Mouse (Mus musculus): Measurements from ENCODE around the gene Dhodh.

Gene Dhodh

DNA sequence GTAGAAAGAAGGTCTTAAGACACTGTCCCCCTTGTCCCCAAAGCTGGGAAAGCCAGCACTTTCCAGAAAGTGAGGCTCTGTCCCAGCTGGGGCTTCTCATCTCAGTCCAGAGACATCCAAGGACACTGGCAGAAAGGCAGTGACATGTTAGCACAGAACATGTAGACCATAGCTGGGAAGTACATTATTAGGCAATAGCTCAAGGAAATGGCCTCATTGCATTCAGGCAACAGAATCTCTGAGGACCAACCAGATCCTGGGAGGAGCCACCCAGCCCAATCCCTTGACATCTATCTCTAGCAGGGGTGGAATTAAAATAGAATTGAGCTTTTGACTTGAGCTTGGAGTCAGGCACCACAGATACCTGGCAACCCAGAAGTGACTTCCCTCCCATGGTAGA lies 22.8 kb downstream of the Dhodh start:
- no peak for DNase-seq

DNA sequence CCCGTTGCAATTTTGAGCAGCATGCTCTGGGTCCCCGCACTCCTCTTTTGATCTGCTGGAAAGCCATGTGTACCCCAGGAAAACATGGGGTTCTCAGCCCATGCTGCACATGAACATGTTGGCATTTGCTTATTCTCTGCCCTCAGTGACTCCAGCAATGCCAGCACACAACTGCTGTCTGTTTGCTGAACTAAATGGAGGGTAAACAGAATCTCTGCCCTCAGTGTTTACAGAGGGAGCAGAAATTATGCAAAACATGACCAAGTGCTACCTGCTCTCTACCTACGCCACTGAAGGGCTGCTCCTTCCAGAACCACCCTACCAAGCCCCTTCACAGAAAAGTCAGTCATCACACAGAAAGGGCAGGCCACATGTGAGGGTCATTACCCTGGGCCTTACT lies 23.6 kb downstream of the Dhodh start:
- DNase-seq: no peak

DNA sequence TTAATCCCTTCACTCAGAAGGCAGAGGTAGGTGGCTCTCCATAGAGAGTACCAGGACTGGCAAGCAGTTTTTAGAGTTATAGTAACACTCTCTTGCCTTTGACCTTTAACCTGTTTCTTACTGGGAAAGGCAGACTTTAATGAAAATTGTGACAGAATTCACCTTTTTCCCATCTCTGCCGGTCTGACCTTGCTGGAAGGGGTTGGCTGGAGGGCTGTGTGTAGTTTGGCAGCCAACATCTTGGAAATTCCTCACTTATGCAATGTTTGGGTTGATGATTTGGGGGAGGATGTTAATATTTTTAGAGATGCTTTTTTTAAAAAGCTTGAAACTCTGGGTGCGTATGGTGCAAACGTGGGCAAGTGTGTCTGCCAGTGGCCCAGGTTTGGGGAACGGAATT lies 24.2 kb downstream of the Dhodh start:
- no peak for DNase-seq

GRCm38 (mm10) chr8:109578900-109579301 lies 29.6 kb downstream of the Dhodh start, which contains the start of gene Hp:
Hp (minus strand) TSS chr8:109579172.
- no peak for DNase-seq

DNA sequence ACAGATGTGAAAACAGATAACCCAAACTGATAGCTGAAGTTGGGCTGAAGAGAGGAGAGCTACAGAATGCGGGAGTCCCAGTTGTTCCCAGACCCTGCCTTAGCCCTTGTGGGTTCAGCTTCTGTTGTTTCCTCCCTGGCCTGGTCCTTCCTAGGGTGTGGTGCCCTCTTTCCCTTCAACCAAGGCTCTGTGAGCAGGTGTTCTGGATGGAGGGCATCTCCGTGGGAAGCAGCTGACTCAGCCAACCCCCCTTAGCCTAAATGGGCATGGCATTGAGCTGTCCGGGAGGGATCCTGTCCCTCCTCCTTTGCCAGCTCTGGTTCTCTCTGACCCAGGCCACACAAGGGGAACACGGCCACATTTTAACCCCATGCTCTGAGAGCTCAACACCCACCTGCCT lies 32.2 kb downstream of the Dhodh start:
- no peak for DNase-seq

GRCm38 (mm10) chr8:109571139-109571538 lies 37.3 kb downstream of the Dhodh start:
- no peak for DNase-seq

- peak; percentile 99 for DNase-seq
Observed at GRCm38 (mm10) chr8:109565498-109566333, 42.8 kb downstream of the Dhodh start, which contains the start of the genes Dhx38 and Txnl4b. Dhx38 (minus strand) TSS chr8:109565861. Txnl4b (plus strand) TSS chr8:109565892.

DNA sequence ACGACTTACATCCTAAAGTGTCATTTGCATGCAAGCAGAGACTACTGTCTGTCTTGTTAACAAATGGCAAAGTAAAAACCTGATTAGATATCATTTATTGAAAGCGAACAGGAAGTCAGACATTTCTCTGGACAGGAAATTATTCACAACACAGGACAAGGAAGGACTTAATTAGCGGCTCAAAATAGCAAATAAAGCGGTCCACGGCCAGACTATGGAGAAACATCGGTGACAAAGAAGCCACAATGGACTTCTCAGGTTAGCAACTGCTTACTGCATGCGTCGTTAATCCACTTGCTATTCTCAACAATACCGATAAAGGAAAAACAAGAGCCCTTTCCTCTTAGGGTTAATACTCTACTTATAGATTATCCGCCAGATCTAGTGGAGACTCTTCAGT lies 43.7 kb downstream of the Dhodh start:
- DNase-seq: no peak

DNA sequence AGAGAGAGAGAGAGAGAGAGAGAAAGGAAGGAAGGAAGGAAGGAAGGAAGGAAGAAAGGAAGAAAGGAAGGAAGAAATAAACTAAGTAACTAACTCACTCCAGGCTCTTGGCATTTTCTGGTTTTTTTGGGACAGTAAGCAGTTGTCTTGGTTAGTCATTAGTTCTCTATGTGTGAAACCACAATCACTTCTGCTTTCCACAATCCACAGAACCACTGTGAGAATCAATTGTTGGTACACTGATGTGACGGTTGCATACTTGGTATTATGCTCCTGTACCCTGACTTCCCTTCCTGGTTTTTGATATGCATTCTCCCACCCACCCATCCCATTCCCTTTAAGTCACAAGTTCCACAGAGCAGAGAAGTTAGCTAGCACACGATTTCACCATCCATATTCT lies 44.6 kb downstream of the Dhodh start:
- no peak for DNase-seq

GRCm38 (mm10) chr8:109551663-109552062 lies 56.8 kb downstream of the Dhodh start:
- DNase-seq: peak; percentile 59 to 65

GRCm38 (mm10) chr8:109544049-109544448 lies 64.4 kb downstream of the Dhodh start:
- DNase-seq: no peak

DNA sequence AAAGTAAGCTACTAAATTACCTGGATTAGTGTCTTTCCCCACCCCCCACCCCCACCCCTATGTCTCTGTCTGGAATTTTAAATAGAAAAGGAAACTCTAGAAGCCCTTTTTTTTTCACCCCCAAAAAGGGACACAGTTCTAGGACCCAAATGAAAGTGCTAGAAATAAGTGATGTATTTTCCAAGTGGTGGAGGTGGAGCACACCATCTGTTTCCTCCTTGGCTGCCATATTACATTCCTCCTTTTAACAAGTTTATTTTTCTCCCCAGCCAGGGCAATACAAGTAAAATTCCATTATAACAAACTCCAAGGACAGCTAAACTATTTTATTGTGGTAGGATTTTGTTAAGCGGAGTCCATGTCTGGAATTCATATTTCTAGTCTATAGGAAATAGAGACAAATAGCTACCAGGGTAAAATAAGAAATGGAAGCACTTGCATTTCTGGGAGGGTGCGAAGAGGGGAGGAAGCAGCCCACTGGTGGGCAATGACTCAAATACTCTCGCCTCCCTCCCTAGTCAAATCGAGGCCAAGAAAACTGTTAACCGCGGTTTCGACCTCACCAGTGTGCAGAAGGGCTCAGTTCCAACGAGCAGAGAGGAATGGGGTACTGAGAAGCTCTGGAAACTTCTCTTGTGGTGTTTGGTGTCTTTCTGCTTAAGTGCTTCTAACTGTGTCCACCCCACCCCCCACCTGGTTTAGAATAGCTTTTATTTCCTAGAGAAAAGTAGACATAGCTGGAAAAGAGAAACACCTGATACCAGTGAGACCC lies 65.5 kb downstream of the Dhodh start:
- DNase-seq: no peak

- no peak for DNase-seq
Observed at GRCm38 (mm10) chr8:109542165-109542564, 66.3 kb downstream of the Dhodh start.

All from kidney, postnatal 4 days (tissue).